Mouse (Mus musculus): ENCODE results near the gene Siglecg.

DNA sequence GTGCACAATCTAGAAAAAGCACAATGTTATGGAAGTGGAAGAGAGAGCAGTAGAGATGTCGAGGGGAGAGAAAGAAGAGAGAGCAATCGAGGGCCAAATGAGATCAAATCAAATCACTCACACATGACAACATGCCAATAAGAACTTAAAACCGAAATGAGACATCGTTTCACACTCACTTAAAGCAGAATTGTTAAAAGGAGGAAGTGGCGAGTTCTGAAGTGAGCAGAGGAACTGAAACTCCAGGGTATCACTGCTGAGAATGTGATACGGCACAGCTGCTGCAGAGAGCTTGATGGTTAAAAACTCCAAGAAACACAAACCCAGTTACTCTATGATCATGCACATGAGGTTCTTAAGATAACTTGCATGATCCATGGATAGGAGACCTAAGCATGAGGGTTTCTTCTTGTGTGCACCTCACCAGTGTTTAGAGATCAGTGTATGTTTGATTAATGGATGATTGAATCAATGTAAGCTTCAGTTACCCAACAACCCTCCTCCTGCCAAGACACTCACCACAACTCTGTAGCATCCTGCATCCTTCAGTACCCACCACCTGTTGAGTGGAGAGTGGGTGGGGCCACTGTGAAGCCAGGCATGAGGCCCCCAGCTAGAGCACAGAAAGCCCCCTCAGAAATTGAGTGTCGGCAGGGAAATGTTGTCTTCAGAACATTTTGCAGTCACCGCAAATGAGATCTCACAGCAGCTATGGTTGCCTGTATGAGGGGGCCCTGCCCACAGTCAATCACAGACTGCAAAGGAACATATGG, 15.5 kb upstream of the Siglecg start:
- no peak for TF ChIP-seq CTCF (IDR thresholded peaks at IDR 0.05; ENCODE audit: extremely low read depth, insufficient read length, insufficient replicate concordance, low read depth, low read length)
- TF ChIP-seq POLR2A (IDR thresholded peaks at IDR 0.05; ENCODE audit: low read depth, low read length): no peak
